Mouse (Mus musculus) lung, adult 2 months (tissue): ENCODE measurements around the gene Trpc4. TPM values are rescaled to one million over a fixed set of nuclear protein-coding genes. Genes with fewer than 3 reads are reported as not detected.

ENCODE experiments used
- DNase-seq: peaks from one replicate; pipeline ENCODE4 v3.0.0; 2022
- H3K4me1 ChIP-seq: fragments of 200-500 bp; 2 replicates; pipeline ENCODE4 v1.6.1; 2011; ENCODE audit warnings: low read length; ENCODE audit not compliant: control insufficient read depth, insufficient read depth
- H3K4me3 ChIP-seq: fragments of 200-500 bp; replicated peaks from 2 replicates; pipeline ENCODE3; 2011; ENCODE audit warnings: low read depth, mild to moderate bottlenecking, control low read depth, low read length; ENCODE audit errors: extremely low read depth
- CTCF ChIP-seq: fragments of 200-500 bp; IDR thresholded peaks from 2 replicates; pipeline ENCODE4 v1.5.1; 2011; ENCODE audit warnings: mild to moderate bottlenecking, low read length, control low read depth; ENCODE audit not compliant: insufficient read depth
- POLR2A ChIP-seq: fragments of 200-500 bp; IDR thresholded peaks from 2 replicates; pipeline ENCODE4 v1.6.1; 2011; ENCODE audit warnings: low read depth, mild to moderate bottlenecking, control low read depth, low read length, borderline replicate concordance; ENCODE audit errors: extremely low read depth
- WGBS: fragments of 180-500 bp; shearing (Covaris S2); methylation state at CpG from one replicate; pipeline ENCODE4 v1.1.7; 2018; 5-methylcytosine and 5-hydroxymethylcytosine counted together
- polyA plus RNA-seq: library from polyadenylated mRNA; depleted of rRNA; stranded (reverse); fragments of >200 nt; gene quantifications from 2 replicates; pipeline ENCODE4 v1.2.3, GENCODE M21; 2012

Trpc4 gene
- polyA plus RNA-seq, 1 experiment, result 0.05 TPM

DNA sequence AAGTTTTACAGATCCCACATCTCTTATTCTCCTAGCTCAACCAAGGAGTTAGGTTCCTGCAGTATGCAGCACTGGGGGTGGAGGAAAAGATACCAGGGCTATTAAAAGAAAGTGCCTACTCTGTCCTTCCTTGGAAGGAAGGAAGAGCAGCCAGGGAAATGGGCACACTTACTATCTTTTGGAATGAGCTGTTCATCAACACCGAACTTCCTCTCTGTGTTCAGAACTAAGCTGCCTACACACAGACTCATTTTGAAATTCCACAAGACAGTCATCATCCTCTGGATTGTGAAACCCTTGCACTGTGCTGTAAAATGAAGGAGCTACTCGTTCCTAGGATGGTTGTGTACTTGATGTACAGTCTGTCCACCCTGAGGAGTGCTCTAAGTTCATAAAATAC is 90.6 kb downstream of the Trpc4 start:
- TF ChIP-seq CTCF (no peak), POLR2A (no peak)
- no peaks in the 10 kb centered on the region for H3K4me1 ChIP-seq
- DNase-seq, result no peak
- H3K4me3 ChIP-seq, result no peak overlapping the region
- WGBS, result 24% methylated on average over 2 of the region's 2 CpGs

DNA sequence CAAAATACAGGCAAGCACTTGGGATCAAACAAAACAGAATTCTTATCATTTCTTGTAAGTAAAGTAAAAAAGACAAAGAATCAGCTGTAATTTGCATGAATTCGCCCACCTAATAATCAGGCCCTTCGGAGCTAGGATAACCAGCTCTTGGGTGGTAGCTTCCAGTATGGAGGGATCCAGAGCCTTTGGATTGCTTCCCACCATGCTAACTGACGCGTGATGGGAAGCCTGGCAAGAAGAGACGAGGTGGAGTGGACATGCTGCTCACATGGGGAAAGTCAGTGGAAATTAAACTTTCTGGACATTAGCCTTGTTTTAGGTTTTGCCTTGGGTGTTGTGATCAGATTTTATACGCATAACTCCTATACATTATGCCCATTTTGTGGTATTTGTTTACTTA is 93.5 kb downstream of the Trpc4 start:
- TF ChIP-seq CTCF, result no peak
- no peak for TF ChIP-seq POLR2A
- Histone ChIP-seq H3K4me1 (no peaks in the 10 kb centered on the region), H3K4me3 (no peak overlapping the region)
- DNase-seq, result no peak
- WGBS, result 85% methylated on average over 6 of the region's 6 CpGs

DNA sequence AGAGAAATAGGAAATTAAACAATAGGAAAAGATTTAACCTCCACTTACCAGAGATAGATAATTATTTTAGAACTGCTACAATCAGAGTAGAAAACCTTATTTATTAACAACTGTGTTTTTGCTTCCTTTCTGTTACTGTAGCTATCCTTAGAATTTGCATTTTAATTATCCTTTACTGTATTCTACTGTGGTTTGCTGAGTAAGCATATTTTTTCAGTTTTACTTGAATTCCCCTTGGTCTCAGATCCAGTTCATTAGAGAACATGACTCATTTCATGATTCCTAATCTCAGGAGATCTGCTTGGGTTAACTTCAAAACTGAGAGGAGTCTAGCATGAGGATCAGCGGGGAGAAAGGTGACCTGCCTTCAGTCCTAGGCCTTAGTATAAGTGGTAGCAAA is 111.1 kb downstream of the Trpc4 start:
- TF ChIP-seq CTCF (no peak), POLR2A (no peak)
- 89% methylated on average over 1 of the region's 1 CpGs for WGBS
- Histone ChIP-seq H3K4me1 (no peaks in the 10 kb centered on the region), H3K4me3 (no peak overlapping the region)
- no peak for DNase-seq

DNA sequence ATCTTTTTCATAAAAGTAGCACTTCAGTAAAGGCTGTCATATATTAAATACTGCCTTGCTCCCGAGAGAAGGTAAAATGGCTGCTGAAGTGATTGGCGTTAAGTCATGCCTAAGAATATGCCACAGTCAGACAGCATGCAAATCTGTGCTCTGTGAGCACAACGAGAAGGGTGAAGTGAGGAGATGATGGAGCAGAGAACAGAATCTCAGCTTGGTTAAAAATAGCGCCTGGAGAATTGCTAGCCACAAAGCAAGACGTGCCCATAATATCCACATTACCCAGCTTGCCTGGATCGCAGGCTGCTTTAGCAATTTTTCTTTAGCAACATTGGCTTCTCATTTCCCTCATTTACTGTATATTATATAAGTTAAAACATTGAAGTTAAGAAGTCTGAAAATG is 113.3 kb downstream of the Trpc4 start:
- H3K4me1 ChIP-seq, result no peaks in the 10 kb centered on the region
- 76% methylated on average over 6 of the region's 6 CpGs for WGBS
- H3K4me3 ChIP-seq, result no peak overlapping the region
- no peak for TF ChIP-seq CTCF
- TF ChIP-seq POLR2A, result no peak
- DNase-seq, result no peak

DNA sequence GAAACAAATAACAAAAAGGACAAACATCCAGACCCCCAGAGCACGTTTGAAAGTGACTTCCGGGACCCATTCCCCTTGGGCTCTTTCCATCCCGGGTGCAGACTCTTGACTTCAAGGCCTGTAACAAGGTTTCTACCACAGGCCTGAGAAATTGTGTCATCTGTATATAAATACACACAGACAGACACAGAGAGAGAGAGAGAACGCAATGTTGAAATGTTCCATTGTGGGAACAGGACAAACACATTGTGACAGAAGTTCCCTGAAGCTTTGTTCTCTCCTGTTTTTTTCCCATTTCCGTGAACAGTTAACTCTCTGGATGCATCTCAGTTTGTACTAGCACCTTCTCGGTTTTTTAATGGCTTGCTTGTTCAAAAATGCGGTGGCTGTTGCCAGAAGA is 118.8 kb downstream of the Trpc4 start:
- no peak for DNase-seq
- no peak for TF ChIP-seq CTCF
- no peak for TF ChIP-seq POLR2A
- Histone ChIP-seq H3K4me1 (no peaks in the 10 kb centered on the region), H3K4me3 (no peak overlapping the region)
- WGBS, result 61% methylated on average over 7 of the region's 7 CpGs

DNA sequence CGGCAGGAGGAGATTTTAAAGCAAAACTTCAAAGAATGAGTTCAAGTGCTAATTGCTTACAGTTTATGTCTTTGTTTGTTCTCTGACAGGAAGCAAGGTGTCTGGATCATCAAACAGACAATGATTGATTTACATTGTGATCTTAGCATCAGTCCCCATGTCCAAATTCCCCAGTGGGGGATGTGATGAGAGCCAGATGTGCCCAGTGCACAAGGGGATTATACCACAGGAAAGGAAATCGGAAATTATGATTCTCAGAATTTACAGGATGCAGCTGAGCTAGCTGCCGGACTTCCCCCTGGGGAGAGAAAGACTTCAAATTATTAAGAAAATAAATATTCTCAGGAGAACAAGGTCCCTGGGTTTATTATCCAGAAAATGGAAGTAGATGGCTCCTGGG is 133.9 kb downstream of the Trpc4 start:
- Histone ChIP-seq H3K4me3 (no peak overlapping the region), H3K4me1 (no peaks in the 10 kb centered on the region)
- DNase-seq, result no peak
- 30% methylated on average over 3 of the region's 3 CpGs for WGBS
- TF ChIP-seq POLR2A, result no peak
- TF ChIP-seq CTCF, result no peak

DNA sequence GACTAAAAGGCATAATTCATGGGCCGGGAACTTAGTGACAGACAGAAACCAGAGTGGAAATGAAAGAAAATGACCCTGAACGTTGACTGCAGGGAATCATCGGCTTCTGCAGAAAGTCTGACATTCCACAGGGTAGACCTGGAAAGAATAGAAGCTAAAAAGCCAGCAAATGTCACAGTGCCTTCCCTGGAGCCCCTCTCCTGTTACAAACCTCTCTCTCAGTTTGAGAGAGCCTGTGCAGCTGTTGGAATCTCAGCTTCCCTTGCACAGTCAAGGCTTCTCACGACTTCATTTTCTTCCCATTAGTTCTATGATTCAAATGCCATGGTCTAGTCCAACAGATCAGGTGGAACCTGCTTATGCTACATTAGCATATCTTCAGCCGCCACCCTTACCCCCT is 154.8 kb downstream of the Trpc4 start:
- DNase-seq, result no peak
- Histone ChIP-seq H3K4me1 (no peaks in the 10 kb centered on the region), H3K4me3 (no peak overlapping the region)
- 54% methylated on average over 5 of the region's 5 CpGs for WGBS
- TF ChIP-seq POLR2A (no peak), CTCF (no peak)

DNA sequence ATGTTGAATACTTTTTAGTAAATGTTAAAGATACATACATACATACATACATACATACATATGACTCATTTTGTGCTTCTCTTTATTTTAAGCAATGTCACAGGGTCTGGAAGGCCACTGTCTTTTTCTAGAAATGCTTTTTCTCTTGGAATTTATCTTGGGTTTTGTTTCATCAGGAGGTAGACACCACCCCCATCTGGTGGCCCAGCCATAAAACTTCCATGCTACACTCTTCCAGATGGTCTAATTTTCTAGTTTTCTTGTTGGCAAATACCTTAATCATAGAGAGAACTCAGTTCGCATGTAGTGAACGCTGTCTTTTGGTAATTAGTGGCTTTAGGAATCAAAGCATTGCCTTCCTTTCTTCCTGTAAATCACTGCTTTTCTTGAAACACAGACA is 158.2 kb downstream of the Trpc4 start:
- DNase-seq, result no peak
- H3K4me1 ChIP-seq, result no peaks in the 10 kb centered on the region
- WGBS, result 75% methylated on average over 2 of the region's 2 CpGs
- TF ChIP-seq CTCF (no peak), POLR2A (no peak)
- no peak overlapping the region for H3K4me3 ChIP-seq

DNA sequence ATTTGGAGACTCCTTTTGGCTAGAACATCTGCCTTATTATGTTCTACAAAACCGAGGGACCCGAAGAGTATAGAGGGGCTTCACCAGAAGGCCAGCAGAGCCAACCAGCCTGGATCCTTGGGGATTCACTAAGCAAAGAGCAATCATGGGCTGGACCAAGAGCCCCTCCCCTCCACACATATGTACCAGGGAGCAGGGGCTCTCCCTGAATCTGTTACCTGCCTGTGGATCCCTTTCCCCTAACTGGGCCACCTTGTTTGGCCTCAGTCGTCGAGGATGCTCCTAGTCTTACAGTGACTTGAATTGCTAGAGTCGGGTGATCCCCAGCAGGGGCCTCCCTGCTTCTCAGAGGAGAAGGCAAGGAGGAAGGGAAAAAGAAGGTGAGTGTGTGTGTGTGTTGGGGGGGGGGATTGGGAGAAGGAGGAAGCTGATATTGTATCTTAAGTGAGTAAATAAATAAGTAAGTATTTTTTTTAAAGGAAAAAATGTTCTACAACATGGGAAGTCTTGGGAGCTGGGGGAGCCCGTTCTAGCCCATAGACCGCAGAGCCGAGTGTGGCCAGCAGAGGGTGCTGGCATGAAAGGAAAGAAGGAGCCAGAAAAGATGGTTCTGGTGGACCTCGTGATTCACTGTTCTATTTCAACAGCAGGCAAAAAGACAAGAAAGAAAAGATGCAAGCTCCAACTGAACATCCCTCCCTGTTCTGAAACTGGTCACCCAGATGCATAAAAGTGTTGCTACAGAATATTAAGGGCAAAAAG is 197.2 kb downstream of the Trpc4 start:
- Histone ChIP-seq H3K4me3 (no peak overlapping the region), H3K4me1 (no peaks in the 10 kb centered on the region)
- DNase-seq, result peak; percentile 42
- TF ChIP-seq POLR2A (no peak), CTCF (peak; percentile 71)
- 18% methylated on average over 9 of the region's 9 CpGs for WGBS

DNA sequence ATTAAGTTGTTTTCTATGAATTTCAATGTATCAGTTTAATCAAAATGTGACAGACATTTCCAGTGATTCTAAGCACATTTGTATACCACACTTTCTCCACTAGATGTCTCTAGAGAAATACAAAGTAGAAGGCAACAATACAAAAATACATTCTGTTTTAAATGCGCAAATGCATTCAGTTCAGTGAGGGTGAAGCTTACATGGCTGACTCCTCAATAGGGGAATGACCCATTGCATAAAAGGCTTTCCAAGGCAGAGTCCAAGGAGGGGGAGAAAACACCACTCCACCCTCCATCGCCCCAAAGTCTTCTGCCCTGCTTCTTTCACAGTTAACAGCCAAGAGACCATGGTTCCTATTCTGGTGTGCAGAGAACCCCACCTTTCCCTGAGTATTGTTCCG is 201.7 kb downstream of the Trpc4 start:
- H3K4me1 ChIP-seq, result no peaks in the 10 kb centered on the region
- 69% methylated on average over 3 of the region's 3 CpGs for WGBS
- TF ChIP-seq POLR2A, result no peak
- no peak for TF ChIP-seq CTCF
- DNase-seq, result no peak
- H3K4me3 ChIP-seq, result no peak overlapping the region
